Mouse (Mus musculus) intestine, postnatal 0 days (tissue): Measurements from ENCODE around the gene Tead1. TPM values are rescaled to one million over a fixed set of nuclear protein-coding genes. Genes with fewer than 3 reads are reported as not detected.

Experiments used
- ATAC-seq: fragments of 200-750 bp; cut with Nextera tagmentation; 2 replicates; pipeline ENCODE4 v1.8.0; 2017; ENCODE audit warnings: mild to moderate bottlenecking, moderate TSS enrichment, moderate library complexity
- H3K27ac ChIP-seq: fragments of 300-500 bp; sonication (generic); 2 replicates; pipeline ENCODE4 v1.5.1; 2014; ENCODE audit warnings: mild to moderate bottlenecking, low read depth, low read length, moderate library complexity
- H3K27me3 ChIP-seq: fragments of 300-500 bp; sonication (generic); replicated peaks from 2 replicates; pipeline ENCODE4 v1.6.1; 2014; ENCODE audit warnings: low read length, mixed read lengths; ENCODE audit not compliant: control insufficient read depth, insufficient read depth
- H3K36me3 ChIP-seq: fragments of 300-500 bp; sonication (generic); 2 replicates; pipeline ENCODE4 v1.6.1; 2014; ENCODE audit warnings: mild to moderate bottlenecking, moderate library complexity; ENCODE audit not compliant: control insufficient read depth, insufficient read depth
- H3K4me1 ChIP-seq: fragments of 300-500 bp; sonication (generic); replicated peaks from 2 replicates; pipeline ENCODE4 v1.6.1; 2014; ENCODE audit warnings: antibody characterized with exemption, low read length, mixed read lengths; ENCODE audit not compliant: control insufficient read depth, insufficient read depth
- H3K4me2 ChIP-seq: fragments of 300-500 bp; sonication (generic); replicated peaks from 2 replicates; pipeline ENCODE4 v1.6.1; 2014; ENCODE audit warnings: low read depth, mild to moderate bottlenecking, moderate library complexity
- H3K4me3 ChIP-seq: fragments of 300-500 bp; sonication (generic); 2 replicates; pipeline ENCODE4 v1.5.1; 2014; ENCODE audit warnings: low read depth, low read length
- H3K9ac ChIP-seq: fragments of 300-500 bp; sonication (generic); 2 replicates; pipeline ENCODE4 v1.6.1; 2014; ENCODE audit warnings: mild to moderate bottlenecking, low read depth, low read length
- H3K9me3 ChIP-seq: fragments of 300-500 bp; sonication (generic); 2 replicates; pipeline ENCODE4 v1.6.1; 2016; ENCODE audit warnings: mixed run types; ENCODE audit not compliant: control insufficient read depth
- CTCF ChIP-seq: sonication (generic); IDR thresholded peaks from 2 replicates; pipeline ENCODE4 v1.5.1; 2016; ENCODE audit warnings: low read depth, mild to moderate bottlenecking, control low read depth, antibody characterized with exemption, moderate library complexity
- WGBS: fragments of 180-500 bp; shearing (Covaris S2); extraction: QIAGEN DNeasy Blood & Tissue Kit; methylation state at CpG from one replicate; pipeline ENCODE4 v1.1.7; 2014; 5-methylcytosine and 5-hydroxymethylcytosine counted together
- polyA plus RNA-seq: library from polyadenylated mRNA; unstranded; fragments of >200 nt; fragmentation: Nextera tagmentation; extraction: Ambion mirVana; gene quantifications from 2 replicates; pipeline ENCODE4 v1.2.1, GENCODE M21; 2015

The Tead1 gene
- polyA plus RNA-seq: 7.4 and 10.8 TPM in 2 replicates

GRCm38 (mm10) chr7:112679171-112679512 lies at the start of gene Tead1:
Tead1 (plus strand) TSS chr7:112679318.
- Histone ChIP-seq H3K9ac (peak within 1 kb of the TSS; percentile 89), H3K27me3 (no peaks in the 10 kb centered on the region), H3K27ac (peak within 1 kb of the TSS; percentile 95), H3K4me3 (peak within 1 kb of the TSS; percentile 86), H3K4me2 (peak within 1 kb of the TSS; percentile 81), H3K36me3 (no peaks in the 10 kb centered on the region; the same call in 1 of the 2 replicates), H3K4me1 (no peaks in the 10 kb centered on the region), H3K9me3 (no peaks in the 10 kb centered on the region)
- WGBS: under 1% methylated on average over 42 of the region's 57 CpGs
- peak; percentile 89 for ATAC-seq
- no peak for TF ChIP-seq CTCF

DNA sequence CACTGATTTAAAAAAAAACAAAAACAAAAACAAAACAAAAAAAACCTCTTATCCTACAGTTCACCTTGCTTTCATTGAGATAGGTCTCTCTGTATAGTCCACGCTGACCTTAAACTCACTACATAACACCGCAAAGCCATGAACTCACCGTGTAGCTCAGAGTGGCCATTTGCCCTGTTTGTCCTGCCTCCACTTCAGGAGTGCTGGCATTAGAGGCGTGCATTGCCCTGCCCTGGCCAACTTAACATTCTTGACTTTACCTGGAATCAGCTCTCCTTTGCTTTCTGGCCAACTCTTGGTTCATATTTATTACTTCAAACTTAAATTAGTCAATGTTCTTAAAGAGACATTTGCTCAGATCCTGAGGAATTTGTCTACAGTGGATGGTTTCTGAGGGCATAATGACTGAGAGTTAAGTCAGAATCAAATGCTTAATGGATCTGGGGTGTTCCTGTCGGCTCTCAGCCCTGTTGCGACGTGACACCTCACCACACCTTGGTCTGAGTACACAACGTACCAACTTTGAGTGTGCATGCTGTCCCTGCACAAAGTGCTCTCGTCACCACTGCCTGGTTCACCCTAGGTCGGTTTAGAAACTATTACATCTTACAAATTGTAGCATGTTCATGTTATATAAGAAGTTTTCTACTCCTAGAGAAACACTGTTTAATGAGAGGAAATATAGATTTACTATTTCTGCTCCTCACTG lies 44.5 kb upstream of the Tead1 start:
- Histone ChIP-seq H3K4me1 (no peaks in the 10 kb centered on the region), H3K9me3 (no peaks in the 10 kb centered on the region), H3K27me3 (no peaks in the 10 kb centered on the region), H3K27ac (no peak overlapping the region), H3K9ac (no peak overlapping the region), H3K4me2 (no peak overlapping the region), H3K4me3 (no peak overlapping the region), H3K36me3 (no peaks in the 10 kb centered on the region)
- 80% methylated on average over 10 of the region's 10 CpGs for WGBS
- no peak for TF ChIP-seq CTCF
- no peak for ATAC-seq

DNA sequence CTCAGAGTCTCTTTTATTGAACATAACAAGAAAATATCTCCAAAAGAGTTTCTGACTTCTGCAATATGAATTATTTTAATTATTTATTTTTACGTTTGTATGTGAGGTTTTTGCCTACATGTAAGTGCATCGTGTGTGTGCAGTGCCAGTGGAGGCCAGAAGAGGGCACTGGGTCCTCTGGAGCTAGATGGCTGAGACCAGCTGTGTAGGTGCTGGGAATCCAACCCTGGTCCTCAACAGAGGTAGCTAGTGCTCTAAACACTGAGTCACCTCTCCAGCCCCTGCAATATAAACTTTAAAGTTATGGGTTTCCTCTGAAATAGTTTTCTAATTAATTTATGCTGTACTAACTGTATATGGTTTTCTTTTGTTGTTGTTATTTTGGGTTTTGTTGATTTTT lies 43.2 kb upstream of the Tead1 start:
- Histone ChIP-seq H3K9ac (no peak overlapping the region), H3K4me3 (no peak overlapping the region), H3K4me1 (no peaks in the 10 kb centered on the region), H3K9me3 (no peaks in the 10 kb centered on the region), H3K27me3 (no peaks in the 10 kb centered on the region), H3K4me2 (no peak overlapping the region), H3K27ac (no peak overlapping the region), H3K36me3 (no peaks in the 10 kb centered on the region)
- ATAC-seq: no peak
- TF ChIP-seq CTCF: no peak
- WGBS: 96% methylated on average over 2 of the region's 2 CpGs

DNA sequence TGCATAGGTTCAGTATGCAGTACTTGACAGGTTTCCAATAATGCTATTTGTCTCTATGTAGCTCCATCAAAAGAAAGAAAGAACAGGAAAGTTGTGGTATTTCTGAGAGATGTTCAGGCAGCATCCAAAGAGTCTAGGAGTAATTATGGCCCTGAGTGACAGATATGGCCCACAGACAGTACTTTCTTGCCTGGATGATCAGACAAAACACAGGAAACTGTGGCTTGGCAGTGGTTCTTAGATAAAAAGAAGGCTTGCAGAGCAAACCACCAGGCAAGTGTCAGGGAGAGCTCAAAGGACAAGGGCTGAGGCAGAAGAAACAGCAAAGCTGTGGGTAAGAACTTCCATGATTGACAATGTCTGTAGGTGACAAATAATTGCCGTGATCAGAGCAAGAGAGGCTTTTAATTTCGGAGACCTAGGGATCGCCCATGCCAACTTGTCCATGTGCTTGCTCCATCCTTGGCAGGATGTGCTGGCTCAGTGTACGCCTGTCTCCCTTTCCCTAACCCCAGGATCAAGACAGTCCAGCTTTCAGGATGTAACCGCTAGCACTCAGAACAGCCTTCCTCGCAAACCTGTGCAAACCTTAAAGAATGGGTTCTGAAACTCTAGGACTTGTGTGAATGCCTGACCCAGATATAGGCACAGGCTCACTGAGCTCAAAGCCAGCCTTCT lies 35.1 kb upstream of the Tead1 start:
- no peak overlapping the region for H3K9ac ChIP-seq
- H3K4me1 ChIP-seq: no peaks in the 10 kb centered on the region
- H3K9me3 ChIP-seq: no peaks in the 10 kb centered on the region
- no peak overlapping the region for H3K4me2 ChIP-seq
- no peak overlapping the region for H3K4me3 ChIP-seq
- 92% methylated on average over 6 of the region's 6 CpGs for WGBS
- H3K27ac ChIP-seq: no peak overlapping the region
- TF ChIP-seq CTCF: no peak
- ATAC-seq: no peak
- no peaks in the 10 kb centered on the region for H3K27me3 ChIP-seq
- no peaks in the 10 kb centered on the region for H3K36me3 ChIP-seq

DNA sequence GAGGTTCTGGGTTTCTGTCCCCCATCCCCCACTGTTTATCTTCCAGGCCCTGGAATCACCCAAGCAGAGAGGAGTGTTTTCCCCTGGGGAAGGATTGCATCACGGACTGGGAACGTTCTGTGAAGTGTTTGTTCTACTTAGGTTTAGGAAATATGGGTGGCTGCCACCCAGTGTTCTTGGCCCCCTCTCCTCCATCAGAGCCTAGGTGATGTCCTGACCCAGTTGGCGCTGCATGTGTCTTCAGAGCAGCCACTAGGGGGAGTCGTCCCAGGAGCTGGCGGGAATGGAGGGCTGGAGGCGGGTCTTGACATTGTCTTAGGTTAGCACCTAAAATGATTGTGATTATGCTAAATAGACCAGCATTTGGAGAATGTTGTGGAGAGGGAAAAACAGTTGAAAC lies 34.4 kb upstream of the Tead1 start:
- WGBS: 77% methylated on average over 6 of the region's 6 CpGs
- Histone ChIP-seq H3K9ac (no peak overlapping the region), H3K4me3 (no peak overlapping the region), H3K27me3 (no peaks in the 10 kb centered on the region), H3K4me1 (no peaks in the 10 kb centered on the region), H3K36me3 (no peaks in the 10 kb centered on the region), H3K27ac (no peak overlapping the region), H3K9me3 (no peaks in the 10 kb centered on the region), H3K4me2 (no peak overlapping the region)
- TF ChIP-seq CTCF: peak; percentile 41
- ATAC-seq: no peak

- no peaks in the 10 kb centered on the region for H3K27me3 ChIP-seq
- no peaks in the 10 kb centered on the region for H3K4me1 ChIP-seq
- H3K27ac ChIP-seq: no peak overlapping the region
- no peak for TF ChIP-seq CTCF
- no peak overlapping the region for H3K4me2 ChIP-seq
- H3K36me3 ChIP-seq: no peaks in the 10 kb centered on the region
- H3K4me3 ChIP-seq: no peak overlapping the region
- H3K9ac ChIP-seq: no peak overlapping the region
- H3K9me3 ChIP-seq: no peaks in the 10 kb centered on the region
- ATAC-seq: no peak
- WGBS: 90% methylated on average over 2 of the region's 2 CpGs
Measured at GRCm38 (mm10) chr7:112645724-112646123, 33.4 kb upstream of the Tead1 start.
